Mouse (Mus musculus): Measurements from ENCODE around the gene Chtf18. TPM values are rescaled to one million over a fixed set of nuclear protein-coding genes. Genes with fewer than 3 reads are reported as not detected.
"Not testable (repeated sequence)": the region's sequence is repeated elsewhere in the genome, so short reads cannot be mapped to it uniquely, and the experiment has no call there.

Gene Chtf18
- total RNA-seq, 2 experiments from 2014 or later, result 1.3 to 1.4 TPM

- no peak for DNase-seq (ENCODE audit: extremely low spot score in 1 of 2, low spot score in 2 of 2)
- TF ChIP-seq CTCF (IDR thresholded peaks at IDR 0.05), result no peak
- intact Hi-C loops (cut with DNase I), result no loop called here
- H3K4me3 ChIP-seq, result no peak overlapping the region
- no peak overlapping the region for H3K27ac ChIP-seq
These were observed 28.6 kb upstream of the Chtf18 start for GRCm38 (mm10) chr17:25755627-25756377.

- intact Hi-C loops (cut with DNase I), result no loop called here
- no peak for DNase-seq (ENCODE audit: extremely low spot score in 1 of 2, low spot score in 2 of 2)
- no peak for TF ChIP-seq CTCF (IDR thresholded peaks at IDR 0.05)
- Histone ChIP-seq H3K4me3 (no peak overlapping the region), H3K27ac (no peak overlapping the region)
These were observed 27.9 kb upstream of the Chtf18 start for GRCm38 (mm10) chr17:25755086-25755485.

- intact Hi-C loops (cut with DNase I), result no loop called here
- no peak for DNase-seq (ENCODE audit: extremely low spot score in 1 of 2, low spot score in 2 of 2)
- no peak for TF ChIP-seq CTCF (IDR thresholded peaks at IDR 0.05)
- H3K4me3 ChIP-seq, result no peak within 1 kb of the TSS
- no peak within 1 kb of the TSS for H3K27ac ChIP-seq
These were observed 27.0 kb upstream of the Chtf18 start, which contains the start of gene Msln for GRCm38 (mm10) chr17:25754241-25754640. Msln (minus strand) TSS chr17:25754378.

GRCm38 (mm10) chr17:25751446-25751845, 24.2 kb upstream of the Chtf18 start:
- H3K27ac ChIP-seq, result no peak overlapping the region
- H3K4me3 ChIP-seq, result no peak overlapping the region
- TF ChIP-seq CTCF (IDR thresholded peaks at IDR 0.05), result no peak
- peak in 1 of 2 experiments; percentile 31 for DNase-seq (ENCODE audit: extremely low spot score in 1 of 2, low spot score in 2 of 2)
- intact Hi-C loops (cut with DNase I), result no loop called here

- TF ChIP-seq CTCF (IDR thresholded peaks at IDR 0.05), result no peak
- Histone ChIP-seq H3K4me3 (no peak overlapping the region), H3K27ac (no peak overlapping the region)
- DNase-seq (ENCODE audit: extremely low spot score in 1 of 2, low spot score in 2 of 2), result no peak
- intact Hi-C loops (cut with DNase I), result no loop called here
These were observed 22.1 kb upstream of the Chtf18 start for GRCm38 (mm10) chr17:25749314-25749713.

- Histone ChIP-seq H3K4me3 (no peak overlapping the region), H3K27ac (no peak overlapping the region)
- no peak for TF ChIP-seq CTCF (IDR thresholded peaks at IDR 0.05)
- no peak for DNase-seq (ENCODE audit: extremely low spot score in 1 of 2, low spot score in 2 of 2)
- intact Hi-C loops (cut with DNase I), result no loop called here
These were observed 21.0 kb upstream of the Chtf18 start for GRCm38 (mm10) chr17:25748238-25748637.

- DNase-seq (ENCODE audit: extremely low spot score in 1 of 2, low spot score in 2 of 2), result no peak
- H3K4me3 ChIP-seq, result no peak overlapping the region
- TF ChIP-seq CTCF (IDR thresholded peaks at IDR 0.05), result no peak
- intact Hi-C loops (cut with DNase I), result no loop called here
- H3K27ac ChIP-seq, result no peak overlapping the region
These were observed 17.1 kb upstream of the Chtf18 start for GRCm38 (mm10) chr17:25744311-25744710.

- TF ChIP-seq CTCF (IDR thresholded peaks at IDR 0.05), result no peak
- intact Hi-C loops (cut with DNase I), result no loop called here
- no peak overlapping the region for H3K27ac ChIP-seq
- no peak for DNase-seq (ENCODE audit: extremely low spot score in 1 of 2, low spot score in 2 of 2)
- no peak overlapping the region for H3K4me3 ChIP-seq
These were observed 16.6 kb upstream of the Chtf18 start for GRCm38 (mm10) chr17:25743831-25744230.

- DNase-seq (ENCODE audit: extremely low spot score in 1 of 2, low spot score in 2 of 2); H3K4me3 ChIP-seq; H3K27ac ChIP-seq; intact Hi-C loops (cut with DNase I): not testable (repeated sequence)
These were observed 14.3 kb upstream of the Chtf18 start for GRCm38 (mm10) chr17:25741471-25741870.

GRCm38 (mm10) chr17:25738861-25739260, 11.6 kb upstream of the Chtf18 start:
- Histone ChIP-seq H3K4me3 (no peak overlapping the region), H3K27ac (no peak overlapping the region)
- intact Hi-C loops (cut with DNase I), result no loop called here
- no peak for DNase-seq (ENCODE audit: extremely low spot score in 1 of 2, low spot score in 2 of 2)
- TF ChIP-seq CTCF (IDR thresholded peaks at IDR 0.05), result no peak

- Histone ChIP-seq H3K4me3 (no peak within 1 kb of the TSS), H3K27ac (no peak within 1 kb of the TSS)
- TF ChIP-seq CTCF (IDR thresholded peaks at IDR 0.05), result no peak
- intact Hi-C loops (cut with DNase I), result no loop called here
- no peak for DNase-seq (ENCODE audit: extremely low spot score in 1 of 2, low spot score in 2 of 2)
These were observed 8.5 kb upstream of the Chtf18 start, which contains the start of gene Mslnl for GRCm38 (mm10) chr17:25735745-25736144. Mslnl (plus strand) TSS chr17:25736042.

- Histone ChIP-seq H3K4me3 (no peak overlapping the region), H3K27ac (no peak overlapping the region)
- intact Hi-C loops (cut with DNase I), result no loop called here
- no peak for DNase-seq (ENCODE audit: extremely low spot score in 1 of 2, low spot score in 2 of 2)
- no peak for TF ChIP-seq CTCF (IDR thresholded peaks at IDR 0.05)
These were observed 8.0 kb upstream of the Chtf18 start for GRCm38 (mm10) chr17:25735246-25735645.

GRCm38 (mm10) chr17:25732082-25732481, 4.9 kb upstream of the Chtf18 start:
- intact Hi-C loops (cut with DNase I), result loop anchor here (2.0 to 5.0 kb wide), 2 partner anchors 40 to 69 kb away; partner anchors contain the start of gene Narfl
- peak; percentile 84 to 86 for DNase-seq (ENCODE audit: extremely low spot score in 1 of 2, low spot score in 2 of 2)
- H3K27ac ChIP-seq, result no peak overlapping the region; the same call in 1 of the 2 replicates
- no peak overlapping the region for H3K4me3 ChIP-seq
- peak; percentile 98 for TF ChIP-seq CTCF (IDR thresholded peaks at IDR 0.05)

Measured in left cerebral cortex, adult 2 months (tissue).